In genomic region chr6:100704574-100705365, GRCm38 (mm10) we compare ENCODE assay signal across 8 mouse cellular contexts. TPM values are rescaled to one million over a fixed set of nuclear protein-coding genes. Genes with fewer than 3 reads are reported as not detected.
A peak's percentile ranks its signal among the peaks of the same experiment; 100 is the strongest.
DNase-seq lines count a peak whose midpoint lies in the region; ATAC-seq lines count a peak whose summit lies in the region.

TSS of gene Gxylt2 (plus strand) at chr6:100704734.

- peak within 1 kb of the TSS; percentile 83 for H3K27ac ChIP-seq in forebrain, embryonic 10.5 days

- H3K4me1 ChIP-seq in forebrain, embryonic 10.5 days = peaks cover 24% of the 10 kb centered on the region

- H3K36me3 ChIP-seq in forebrain, embryonic 10.5 days (replicated peaks) = no peaks in the 10 kb centered on the region

- WGBS in forebrain, embryonic 10.5 days = under 1% methylated on average over 72 of the region's 77 CpGs

- peak within 1 kb of the TSS; percentile 84 for H3K4me3 ChIP-seq in forebrain, embryonic 10.5 days

- ATAC-seq in megakaryocyte-erythroid progenitor cell, adult 5-6 weeks (replicated peaks; ENCODE audit: low FRiP score, low TSS enrichment, poor library complexity, severe bottlenecking) = 0 out of 2 replicates have a peak, but pooled peaks have one; percentile 26

- peaks cover 68% of the 10 kb centered on the region for H3K27me3 ChIP-seq in forebrain, embryonic 10.5 days (ENCODE audit: poor library complexity, severe bottlenecking)

- intact Hi-C loops in heart, postnatal 14 days (cut with DNase I) = no loop called here

- H3K9me3 ChIP-seq in forebrain, embryonic 10.5 days = no peaks in the 10 kb centered on the region

- DNase-seq in urinary bladder, adult 18-20 months (ENCODE audit: low spot score in 2 of 2) = peak; percentile 23 to 34
- no peak for DNase-seq in urinary bladder, postnatal 10 days (ENCODE audit: low spot score)
- DNase-seq in forebrain, embryonic 10.5 days (ENCODE audit: extremely low spot score, low spot score) = peak; percentile 76
- peak; percentile 60 to 62 for DNase-seq in heart, postnatal 14 days
- peak; percentile 17 to 39 for DNase-seq in layer of hippocampus, postnatal 25 days (ENCODE audit: extremely low spot score in 1 of 2, low spot score in 1 of 2)
- peak; percentile 37 for DNase-seq in right cerebral cortex, postnatal 4 days
- no peak for DNase-seq in spleen, adult 12 weeks (ENCODE audit: low spot score)

RNA-seq across cellular contexts. Expression of gene Gxylt2, which starts in this region (rescaled TPM):
- 1.2 and 1.3 TPM in 2 replicates for polyA plus RNA-seq in forebrain, embryonic 10.5 days (2016; fragmentation: Nextera tagmentation; extraction: Ambion mirVana)
- 1 to 10 TPM; 6.2 to 7.4 TPM for total RNA-seq in heart, postnatal 14 days (2021)
- total RNA-seq in layer of hippocampus, postnatal 25 days (2021) = 1 to 10 TPM; 1.6 to 2.0 TPM
- not detected in 2 replicates for total RNA-seq in megakaryocyte-erythroid progenitor cell, adult 5-6 weeks (2014; fragmentation: Nextera tagmentation)
- not detected in 2 replicates for total RNA-seq in megakaryocyte-erythroid progenitor cell, adult 5-6 weeks (2017)

Comparison
In these comparisons a context has a peak if more than half of its experiments do, and no peak if none do; other contexts are left out.
1. DNase-seq: peak in urinary bladder, adult 18-20 months (2 of 2), forebrain, embryonic 10.5 days (single experiment), heart, postnatal 14 days (2 of 2), layer of hippocampus, postnatal 25 days (2 of 2) and right cerebral cortex, postnatal 4 days (single experiment); none in urinary bladder, postnatal 10 days (single experiment) and spleen, adult 12 weeks (single experiment).
2. Peak in ATAC-seq in megakaryocyte-erythroid progenitor cell, adult 5-6 weeks; RNA of the gene not detected or under 1 TPM.